Mouse (Mus musculus) hindbrain, embryonic 16.5 days (tissue): Measurements from ENCODE around the gene Dsp. TPM values are rescaled to one million over a fixed set of nuclear protein-coding genes. Genes with fewer than 3 reads are reported as not detected.

Source experiments
- ATAC-seq: fragments of 200-750 bp; cut with Nextera tagmentation; 2 replicates; pipeline ENCODE4 v1.8.0; 2017; ENCODE audit warnings: moderate TSS enrichment, moderate library complexity
- H3K27ac ChIP-seq: fragments of 300-500 bp; sonication (generic); 2 replicates; pipeline ENCODE4 v1.5.1; 2014; ENCODE audit warnings: low read depth, mild to moderate bottlenecking, control low read depth, low read length, moderate library complexity
- H3K27me3 ChIP-seq: fragments of 300-500 bp; sonication (generic); replicated peaks from 2 replicates; pipeline ENCODE4 v1.6.1; 2014; ENCODE audit warnings: low read length; ENCODE audit not compliant: control insufficient read depth, insufficient read depth
- H3K36me3 ChIP-seq: fragments of 300-500 bp; sonication (generic); 2 replicates; pipeline ENCODE4 v1.6.1; 2014; ENCODE audit warnings: mild to moderate bottlenecking, low read length, moderate library complexity, mixed read lengths; ENCODE audit not compliant: control insufficient read depth, insufficient read depth
- H3K4me1 ChIP-seq: fragments of 300-500 bp; sonication (generic); 2 replicates; pipeline ENCODE4 v1.6.1; 2014; ENCODE audit warnings: low read depth, low read length; ENCODE audit not compliant: control insufficient read depth, insufficient read depth
- H3K4me2 ChIP-seq: fragments of 300-500 bp; sonication (generic); 2 replicates; pipeline ENCODE4 v1.6.1; 2014; ENCODE audit warnings: mild to moderate bottlenecking, low read length, control low read depth, moderate library complexity
- H3K4me3 ChIP-seq: fragments of 300-500 bp; sonication (generic); 2 replicates; pipeline ENCODE4 v1.5.1; 2014; ENCODE audit warnings: mild to moderate bottlenecking, low read length, control low read depth, moderate library complexity
- H3K9ac ChIP-seq: fragments of 300-500 bp; sonication (generic); 2 replicates; pipeline ENCODE4 v1.6.1; 2014; ENCODE audit warnings: low read depth, mild to moderate bottlenecking, control low read depth, low read length, moderate library complexity
- H3K9me3 ChIP-seq: fragments of 300-500 bp; sonication (generic); 2 replicates; pipeline ENCODE4 v1.6.1; 2014; ENCODE audit warnings: mild to moderate bottlenecking, low read length, moderate library complexity; ENCODE audit not compliant: control insufficient read depth
- WGBS: fragments of 180-500 bp; shearing (Covaris S2); extraction: QIAGEN DNeasy Blood & Tissue Kit; methylation state at CpG from one replicate; pipeline ENCODE4 v1.1.7; 2014; 5-methylcytosine and 5-hydroxymethylcytosine counted together
- polyA plus RNA-seq: library from polyadenylated mRNA; unstranded; fragments of >200 nt; fragmentation: Nextera tagmentation; extraction: Ambion mirVana; gene quantifications from 2 replicates; pipeline ENCODE4 v1.2.1, GENCODE M21; 2015

Dsp gene
- polyA plus RNA-seq, 1 experiment from 2014 or later, result 0.21 TPM

DNA sequence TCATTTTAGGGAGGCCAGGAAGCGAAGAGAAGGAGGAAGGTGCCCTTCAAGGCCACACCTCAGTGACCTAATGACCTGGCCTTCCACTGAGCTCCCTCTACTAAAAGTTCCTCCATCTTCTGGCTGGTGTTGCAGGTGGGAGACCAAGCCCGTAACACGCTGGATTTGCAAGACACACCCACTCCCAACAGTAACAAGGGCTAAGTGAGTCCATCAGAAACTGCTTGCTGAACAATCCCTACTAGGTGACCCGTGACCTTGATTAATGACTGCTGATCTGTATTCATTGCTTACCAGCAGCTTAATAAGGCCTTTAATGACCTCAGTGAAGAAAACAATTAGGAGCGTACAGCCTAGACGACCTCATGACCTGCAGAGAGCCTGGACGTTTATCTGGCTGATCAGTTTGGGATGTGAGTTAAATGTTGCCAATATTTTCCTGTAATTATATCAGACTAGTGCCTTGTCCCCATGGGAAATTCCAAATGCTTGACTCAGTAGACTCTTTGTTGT lies 18.0 kb upstream of the Dsp start:
- no peak overlapping the region for H3K4me3 ChIP-seq
- WGBS, result 56% methylated on average over 7 of the region's 7 CpGs
- H3K9ac ChIP-seq, result no peak overlapping the region
- H3K4me1 ChIP-seq, result no peaks in the 10 kb centered on the region
- H3K27me3 ChIP-seq, result no peaks in the 10 kb centered on the region
- ATAC-seq, result no peak
- no peaks in the 10 kb centered on the region for H3K36me3 ChIP-seq
- no peak overlapping the region for H3K4me2 ChIP-seq
- H3K27ac ChIP-seq, result no peak overlapping the region
- no peaks in the 10 kb centered on the region for H3K9me3 ChIP-seq

DNA sequence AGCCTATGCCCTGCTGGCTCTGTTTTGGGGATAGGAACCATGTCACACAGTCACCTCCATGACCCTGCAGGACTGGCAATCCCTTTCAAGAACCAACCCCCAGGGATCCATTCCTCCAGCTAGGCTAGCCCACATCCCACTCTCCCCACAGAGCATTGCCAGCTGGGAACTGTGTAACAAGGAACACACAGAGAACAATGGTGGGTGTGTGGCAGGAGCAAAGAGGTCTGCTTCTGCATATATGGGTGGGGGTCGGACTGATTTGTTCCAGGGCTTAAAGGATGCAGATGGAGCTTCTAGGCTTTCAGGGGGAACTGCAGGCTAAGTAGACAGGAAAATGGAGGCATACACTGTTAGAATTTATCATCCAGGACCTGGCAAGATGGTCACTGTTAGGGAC lies 10.6 kb upstream of the Dsp start:
- H3K9me3 ChIP-seq, result no peaks in the 10 kb centered on the region
- WGBS, result 44% methylated on average over 1 of the region's 1 CpGs
- no peak for ATAC-seq

DNA sequence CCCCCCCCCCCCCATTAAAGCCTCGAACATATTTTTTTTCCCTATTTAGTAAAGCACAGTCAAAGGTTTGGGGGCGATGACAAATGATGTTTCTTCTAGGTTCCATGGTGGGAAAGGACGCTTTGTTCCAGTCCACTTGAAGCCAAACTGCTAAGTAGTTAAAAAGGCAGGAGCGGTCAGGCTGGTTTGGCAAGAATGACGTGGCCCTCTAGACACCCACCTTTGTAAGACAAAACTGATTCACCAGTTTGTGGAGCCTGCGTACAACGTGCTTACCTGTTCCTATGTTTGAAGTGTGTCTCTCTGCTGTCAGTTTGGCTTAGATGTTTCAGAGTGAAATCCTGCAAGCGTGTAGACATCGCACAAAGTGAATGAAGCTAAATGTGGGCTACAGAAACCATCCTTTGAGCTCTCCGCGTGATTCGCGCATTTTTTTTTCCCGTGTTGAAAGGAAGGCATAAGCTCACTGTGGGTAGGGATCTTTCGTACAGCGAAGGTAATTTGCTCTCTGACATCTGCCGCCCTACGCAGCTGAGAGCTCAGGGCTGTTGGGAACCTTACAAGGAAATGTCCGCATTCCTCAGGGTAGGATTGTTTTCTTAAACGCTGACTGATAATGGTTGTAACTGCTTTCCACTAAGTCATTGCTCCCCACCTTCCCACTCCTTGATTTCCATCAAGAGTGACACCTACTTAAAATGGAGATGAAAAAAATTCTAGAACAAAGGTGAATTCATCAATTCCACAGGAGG lies 6.0 kb upstream of the Dsp start:
- no peaks in the 10 kb centered on the region for H3K9me3 ChIP-seq
- H3K27me3 ChIP-seq, result peaks cover 30% of the 10 kb centered on the region
- no peaks in the 10 kb centered on the region; the same call in 1 of the 2 replicates for H3K4me1 ChIP-seq
- peak overlapping the region; percentile 12; the same call in 1 of the 2 replicates for H3K4me3 ChIP-seq
- ATAC-seq, result no peak
- no peak overlapping the region for H3K9ac ChIP-seq
- no peaks in the 10 kb centered on the region for H3K36me3 ChIP-seq
- H3K27ac ChIP-seq, result no peak overlapping the region
- 15% methylated on average over 20 of the region's 20 CpGs for WGBS
- peak overlapping the region; percentile 42 for H3K4me2 ChIP-seq

More for the DNA sequence above, 10.6 kb upstream of the Dsp start:
- Histone ChIP-seq H3K27me3 (peaks cover 4% of the 10 kb centered on the region; the same call in 1 of the 2 replicates), H3K4me1 (no peaks in the 10 kb centered on the region; the same call in 1 of the 2 replicates), H3K4me2 (no peak overlapping the region), H3K4me3 (no peak overlapping the region), H3K27ac (no peak overlapping the region), H3K9ac (no peak overlapping the region), H3K36me3 (no peaks in the 10 kb centered on the region)

DNA sequence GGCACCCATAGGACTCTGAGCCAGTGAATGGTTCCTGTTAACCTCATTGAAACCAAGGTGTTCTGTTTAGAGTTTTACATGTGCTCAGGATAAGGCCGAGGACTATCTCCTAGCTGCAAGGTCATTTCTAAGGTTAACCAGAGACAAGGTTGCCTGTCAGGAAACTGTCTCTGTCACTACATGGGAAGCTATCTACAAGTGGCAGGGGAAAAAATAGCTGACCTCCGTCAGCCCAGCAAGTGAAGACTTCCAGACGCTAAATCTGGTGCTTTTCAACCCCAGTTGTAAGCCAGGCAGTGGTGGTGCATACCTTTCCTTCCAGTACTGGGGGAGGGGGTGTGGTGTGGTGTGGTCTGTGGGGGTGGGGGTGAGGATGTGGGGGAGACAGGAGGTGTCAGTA lies 2.7 kb upstream of the Dsp start:
- 69% methylated on average over 3 of the region's 3 CpGs for WGBS
- no peaks in the 10 kb centered on the region for H3K36me3 ChIP-seq
- H3K4me3 ChIP-seq, result no peak overlapping the region
- no peaks in the 10 kb centered on the region for H3K9me3 ChIP-seq
- H3K4me2 ChIP-seq, result no peak overlapping the region
- no peak for ATAC-seq
- H3K27me3 ChIP-seq, result peaks cover 42% of the 10 kb centered on the region
- H3K27ac ChIP-seq, result no peak overlapping the region
- H3K9ac ChIP-seq, result no peak overlapping the region
- peaks cover 18% of the 10 kb centered on the region for H3K4me1 ChIP-seq

DNA sequence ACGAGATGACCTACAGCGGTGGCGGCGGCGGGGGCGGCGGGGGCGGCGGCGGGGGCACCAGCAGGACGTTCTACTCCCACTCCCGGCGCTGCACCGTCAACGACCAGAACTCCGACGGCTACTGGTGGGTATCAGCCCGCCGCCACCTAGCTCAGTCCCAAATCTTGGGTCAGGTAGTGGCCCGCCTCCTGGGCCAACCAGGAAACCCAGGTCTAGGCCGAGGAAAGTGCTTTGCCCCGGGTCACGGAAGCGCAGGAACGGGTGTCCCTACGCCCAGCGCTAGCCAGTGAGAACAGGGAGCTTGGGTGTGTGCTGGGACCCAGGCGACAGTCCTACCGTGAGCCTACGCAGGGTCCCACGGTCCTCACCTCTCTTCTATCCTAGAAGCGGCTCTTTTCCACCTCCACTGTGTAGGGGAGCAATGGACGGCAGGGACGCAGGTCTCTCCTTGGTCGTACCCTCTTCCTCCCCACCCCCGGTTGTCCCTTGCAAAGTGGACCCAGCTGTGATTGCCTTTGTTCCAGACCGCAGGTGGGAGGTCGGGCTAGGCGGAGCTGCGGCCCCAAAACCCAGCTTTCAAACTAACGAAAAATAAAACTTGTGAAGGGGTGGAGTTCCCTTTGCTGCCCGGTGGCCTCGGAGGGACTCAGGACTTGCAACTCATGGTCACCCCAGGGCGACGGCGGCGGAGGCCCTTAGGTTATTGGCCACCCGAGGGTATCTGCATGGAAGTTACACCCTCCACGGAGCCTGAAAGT lies 756 bp downstream of the Dsp start:
- Histone ChIP-seq H3K27ac (no peak overlapping the region), H3K27me3 (peaks cover 55% of the 10 kb centered on the region), H3K4me3 (peak overlapping the region; percentile 47), H3K4me2 (peak overlapping the region; percentile 84), H3K36me3 (no peaks in the 10 kb centered on the region), H3K4me1 (peaks cover 18% of the 10 kb centered on the region), H3K9ac (peak overlapping the region; percentile 55; the same call in 1 of the 2 replicates), H3K9me3 (no peaks in the 10 kb centered on the region)
- under 1% methylated on average over 36 of the region's 49 CpGs for WGBS
- peak; percentile 61 for ATAC-seq

DNA sequence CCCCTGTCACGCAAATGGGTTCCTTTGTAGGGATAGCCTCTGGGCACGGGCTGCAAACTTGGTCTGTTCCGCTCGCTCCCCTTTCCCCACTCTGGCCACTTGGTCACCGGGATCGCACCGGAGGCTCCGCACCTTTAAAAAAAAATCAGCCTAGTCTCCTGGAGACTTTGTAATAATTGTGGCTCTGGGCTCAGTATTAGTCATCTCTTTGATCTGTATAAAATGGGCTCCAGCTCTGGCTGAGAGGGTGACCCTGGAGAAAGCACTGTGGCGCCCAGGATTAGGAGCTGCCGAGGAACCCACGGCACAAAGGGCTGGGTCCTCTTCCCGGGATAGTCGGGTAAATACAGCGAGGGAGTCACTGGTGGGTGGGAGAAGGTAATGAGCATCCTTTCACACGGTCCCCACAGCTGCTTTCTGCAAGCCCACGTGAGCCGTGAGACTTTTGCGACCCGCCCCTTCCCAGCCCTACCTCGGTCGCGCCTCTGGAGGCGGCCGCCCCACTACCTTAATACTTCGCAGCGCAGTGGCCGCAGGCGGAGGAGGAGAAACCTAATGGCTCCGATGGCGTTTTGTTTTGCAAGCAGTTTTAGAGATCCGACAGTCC lies 1.4 kb downstream of the Dsp start:
- Histone ChIP-seq H3K27me3 (peaks cover 57% of the 10 kb centered on the region), H3K36me3 (no peaks in the 10 kb centered on the region), H3K9ac (no peak overlapping the region), H3K27ac (no peak overlapping the region), H3K4me1 (peaks cover 18% of the 10 kb centered on the region), H3K4me3 (peak overlapping the region; percentile 24; the same call in 1 of the 2 replicates), H3K4me2 (peak overlapping the region; percentile 84), H3K9me3 (no peaks in the 10 kb centered on the region)
- under 1% methylated on average over 30 of the region's 31 CpGs for WGBS
- ATAC-seq, result 0 out of 2 replicates have a peak, but pooled peaks have one; percentile 40

DNA sequence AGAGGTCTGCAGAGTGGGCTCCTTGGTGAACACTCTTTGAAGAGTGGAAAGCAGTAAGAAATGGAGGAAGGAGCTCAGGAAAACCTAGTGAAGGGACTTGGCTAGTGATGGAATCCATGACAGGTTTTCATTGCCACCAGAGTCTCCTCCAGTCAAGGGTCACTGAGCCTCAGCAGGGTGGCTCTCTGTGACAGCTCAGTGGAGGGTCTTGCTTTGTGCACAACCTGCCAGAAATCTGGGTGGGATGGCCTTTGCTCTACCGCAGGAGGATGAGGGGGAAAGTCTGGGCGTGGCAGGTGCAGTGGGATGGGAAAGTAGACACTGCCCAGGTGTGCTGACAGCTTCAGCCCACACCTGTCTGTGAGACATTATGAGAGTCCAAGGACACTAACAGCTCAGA lies 4.4 kb downstream of the Dsp start:
- ATAC-seq, result no peak
- H3K9ac ChIP-seq, result no peak overlapping the region
- H3K4me3 ChIP-seq, result no peak overlapping the region
- H3K36me3 ChIP-seq, result no peaks in the 10 kb centered on the region
- H3K4me1 ChIP-seq, result peaks cover 18% of the 10 kb centered on the region
- WGBS, result 8% methylated on average over 2 of the region's 2 CpGs
- no peak overlapping the region for H3K27ac ChIP-seq
- no peaks in the 10 kb centered on the region for H3K9me3 ChIP-seq
- H3K27me3 ChIP-seq, result peaks cover 44% of the 10 kb centered on the region
- H3K4me2 ChIP-seq, result no peak overlapping the region

DNA sequence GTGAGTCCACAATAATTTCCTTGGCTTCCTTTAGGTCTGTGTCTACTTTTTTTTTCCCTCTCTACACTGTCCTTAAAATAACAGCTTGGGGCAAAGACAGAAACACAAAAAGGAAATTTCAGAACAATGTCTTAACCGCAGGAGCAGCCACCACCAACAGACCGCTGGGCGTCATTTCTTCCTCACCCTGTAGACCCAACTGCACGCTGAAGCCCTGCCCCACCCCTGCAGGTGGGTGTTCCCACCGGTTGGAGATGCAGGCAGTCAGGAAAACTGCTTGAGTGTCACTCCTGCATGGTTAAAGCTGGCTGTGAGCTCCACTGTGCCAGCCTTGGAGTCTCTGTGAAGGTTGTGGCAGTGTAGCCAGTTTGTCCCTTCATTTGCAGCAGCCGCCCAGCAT lies 6.5 kb downstream of the Dsp start:
- H3K36me3 ChIP-seq, result no peaks in the 10 kb centered on the region
- H3K4me1 ChIP-seq, result peaks cover 2% of the 10 kb centered on the region
- H3K9me3 ChIP-seq, result no peaks in the 10 kb centered on the region
- H3K4me2 ChIP-seq, result no peak overlapping the region
- no peak overlapping the region for H3K4me3 ChIP-seq
- H3K27me3 ChIP-seq, result peaks cover 36% of the 10 kb centered on the region
- no peak overlapping the region for H3K27ac ChIP-seq
- WGBS, result 18% methylated on average over 6 of the region's 6 CpGs
- ATAC-seq, result no peak
- no peak overlapping the region for H3K9ac ChIP-seq

DNA sequence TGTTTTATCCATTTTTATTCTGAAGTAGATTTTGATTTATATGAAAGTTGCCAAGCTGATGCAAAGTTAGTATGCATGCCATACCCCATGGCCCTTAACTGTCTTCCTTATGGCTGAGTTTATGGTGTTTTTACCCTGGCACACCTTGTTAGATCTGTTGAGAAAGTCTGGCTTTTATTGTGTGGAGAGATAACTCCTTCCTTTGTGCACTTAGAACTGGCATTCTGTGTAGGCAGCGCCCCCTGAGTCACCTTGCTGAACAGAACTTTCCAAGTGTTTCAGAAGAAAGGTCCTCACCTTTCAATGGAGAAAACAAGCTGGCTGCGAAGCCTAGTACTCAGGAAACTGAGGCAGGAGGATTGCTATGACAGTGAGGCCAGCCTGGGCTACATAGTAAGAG lies 10.9 kb downstream of the Dsp start:
- no peaks in the 10 kb centered on the region for H3K4me1 ChIP-seq
- peaks cover 12% of the 10 kb centered on the region for H3K27me3 ChIP-seq
- no peak overlapping the region for H3K4me3 ChIP-seq
- H3K9ac ChIP-seq, result no peak overlapping the region
- ATAC-seq, result no peak
- H3K9me3 ChIP-seq, result no peaks in the 10 kb centered on the region
- H3K27ac ChIP-seq, result no peak overlapping the region
- WGBS, result 75% methylated on average over 2 of the region's 2 CpGs
- H3K4me2 ChIP-seq, result no peak overlapping the region
- no peaks in the 10 kb centered on the region for H3K36me3 ChIP-seq
